Mouse (Mus musculus): ENCODE results near the gene Adcy4.

The Adcy4 gene

DNA sequence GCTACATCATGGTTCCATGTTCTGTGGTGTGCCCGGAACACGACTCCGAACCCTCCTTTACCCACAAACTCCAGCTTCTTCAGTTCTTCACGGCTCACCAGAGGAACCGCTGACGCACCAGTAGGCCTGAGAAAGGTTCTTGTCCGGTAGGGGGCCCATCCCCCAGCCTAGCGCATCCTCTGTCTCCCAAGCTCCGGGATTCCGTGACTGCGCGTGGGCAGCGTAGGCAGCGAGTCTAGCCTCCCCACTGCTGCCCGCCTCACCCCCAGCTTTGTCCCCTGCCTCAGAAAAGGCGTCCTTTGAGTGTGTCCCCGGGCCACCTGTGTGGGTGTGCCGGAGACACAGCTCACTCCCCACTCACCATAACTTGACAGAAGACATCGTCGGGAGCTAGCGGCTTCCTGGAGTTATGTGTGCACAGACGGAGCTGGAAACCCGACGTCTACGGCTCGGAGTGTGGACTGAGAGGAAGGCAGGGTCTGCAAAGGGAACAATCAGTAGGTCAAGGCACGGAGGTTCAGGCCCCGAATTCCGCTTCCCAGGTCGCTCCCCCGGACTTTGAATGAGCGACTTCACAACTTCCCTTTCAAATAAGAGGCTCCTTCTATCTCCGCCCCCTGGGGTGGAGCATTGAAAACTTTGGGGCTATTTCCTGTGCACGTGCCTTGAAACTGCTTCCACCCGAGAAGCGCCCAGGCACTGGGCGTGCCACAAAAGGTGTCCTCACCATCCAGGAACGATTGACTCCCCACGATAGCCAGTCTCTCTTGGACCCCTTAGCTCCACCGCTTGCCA is 4.6 kb upstream of the Adcy4 start, which contains the start of gene Ripk3:
Gene Ripk3 (minus strand): TSS at position 610 of the 795 bp plus-strand sequence.
- peak in 1 of 2 experiments; percentile 63 for DNase-seq (ENCODE audit: low spot score in 2 of 2)

DNA sequence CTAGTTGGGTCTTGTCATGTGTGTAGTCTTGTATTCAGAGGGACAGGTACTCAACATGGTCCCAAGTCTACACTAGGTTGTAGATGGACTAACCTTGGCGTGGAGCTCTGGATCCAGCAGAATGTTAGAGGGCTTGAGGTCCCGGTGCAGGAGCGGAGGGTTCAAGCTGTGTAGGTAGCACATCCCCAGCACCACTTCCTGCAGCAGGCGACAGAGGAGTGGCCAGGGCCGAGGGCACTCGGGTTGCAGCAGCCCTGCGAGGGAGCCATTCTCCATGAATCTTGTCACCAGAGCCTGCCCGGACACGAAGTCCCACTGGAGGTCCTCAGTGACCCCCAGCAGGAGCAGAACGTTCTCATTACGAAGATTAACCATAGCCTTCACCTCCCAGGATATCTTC is 3.8 kb upstream of the Adcy4 start:
- peak; percentile 10 to 13 for DNase-seq (ENCODE audit: low spot score in 2 of 2)

DNA sequence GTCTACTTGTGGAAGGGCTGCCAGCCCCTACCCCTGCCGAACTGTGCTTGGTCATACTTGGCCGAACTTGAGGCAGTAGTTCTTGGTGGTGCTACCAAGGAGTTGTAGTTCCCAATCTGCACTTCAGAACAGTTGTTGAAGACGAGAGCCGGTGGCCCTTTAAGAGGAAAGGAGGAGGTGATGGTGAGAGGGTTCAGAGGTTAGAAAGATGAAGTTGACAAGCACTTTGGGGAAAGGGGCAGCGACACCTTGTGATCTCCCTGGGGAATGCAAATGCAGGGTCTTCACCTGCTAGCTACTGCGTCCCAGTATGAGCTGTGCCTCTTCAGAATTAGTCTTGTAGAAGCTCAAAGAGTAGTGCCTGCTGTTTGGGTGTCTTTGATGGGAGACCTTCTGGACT is 1.3 kb upstream of the Adcy4 start:
- peak; percentile 4 to 17 for DNase-seq (ENCODE audit: low spot score in 2 of 2)

DNA sequence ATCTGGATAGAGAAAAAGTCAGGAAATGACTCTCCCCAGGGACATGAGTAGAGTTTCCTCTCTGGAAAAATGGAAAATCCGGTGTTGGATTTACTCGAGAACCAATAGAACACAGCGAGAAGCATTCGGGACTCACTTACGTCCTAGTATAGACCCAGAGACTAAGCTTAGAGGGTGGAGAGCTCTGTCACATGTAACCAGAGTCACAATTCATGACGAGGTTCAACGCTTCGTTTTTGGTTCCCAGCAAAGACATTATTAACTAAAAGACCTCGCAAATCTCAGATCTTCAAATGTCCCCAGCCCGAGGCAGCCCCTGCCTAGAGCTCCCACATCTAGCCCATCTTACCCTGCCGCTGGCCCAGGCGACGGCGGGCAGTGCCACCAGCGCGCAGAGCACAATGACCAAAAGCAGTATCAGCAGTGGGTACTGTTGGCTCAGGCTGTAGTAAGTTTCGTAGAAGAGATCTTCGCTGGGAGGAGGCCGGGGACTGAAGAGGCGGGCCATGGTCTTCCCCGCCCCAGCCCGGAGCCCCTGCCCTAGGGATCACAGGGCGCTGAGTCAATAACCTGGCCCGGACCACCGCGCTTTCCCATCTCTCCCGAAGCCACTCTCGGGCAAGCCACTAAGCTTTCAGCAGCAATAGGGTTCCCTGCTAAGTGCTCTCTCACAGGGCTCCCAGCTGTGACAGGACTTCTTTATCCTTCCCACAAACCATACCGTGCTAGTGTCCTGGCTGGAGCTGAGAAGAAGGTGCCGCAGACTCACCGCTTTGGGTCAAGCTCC is 531 bp downstream of the Adcy4 start:
- DNase-seq (ENCODE audit: low spot score in 2 of 2) = peak; percentile 2 to 14

DNA sequence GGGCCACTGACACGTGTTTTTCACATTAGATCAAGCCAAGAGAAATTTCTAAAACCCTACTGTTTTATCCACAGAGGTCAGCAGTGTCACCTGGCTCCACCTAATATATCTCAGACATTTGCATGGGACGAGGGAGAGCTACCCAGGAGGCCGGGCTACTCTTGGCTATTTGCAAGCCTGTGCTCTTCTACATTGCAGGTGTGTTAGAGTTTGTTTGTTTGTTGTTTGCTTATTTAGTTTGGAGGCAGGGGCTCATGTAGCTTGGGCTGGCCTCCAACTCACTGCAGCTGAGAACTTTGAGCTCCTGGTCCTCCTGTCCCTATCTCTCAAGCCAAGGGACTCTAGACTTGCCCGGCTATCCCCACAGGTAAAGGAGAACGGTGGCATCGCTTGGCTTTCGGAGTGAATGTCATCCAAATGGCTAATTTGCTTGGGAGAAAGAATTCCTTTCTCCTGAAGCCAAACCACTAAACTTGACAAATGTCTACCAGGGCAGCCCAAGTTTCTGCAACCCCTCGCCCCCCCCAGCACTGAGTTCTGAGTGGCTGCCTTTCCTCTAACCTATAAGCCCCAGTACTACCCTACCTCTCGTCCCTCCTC is 1.4 kb downstream of the Adcy4 start:
- peak; percentile 1 to 9 for DNase-seq (ENCODE audit: low spot score in 2 of 2)

DNA sequence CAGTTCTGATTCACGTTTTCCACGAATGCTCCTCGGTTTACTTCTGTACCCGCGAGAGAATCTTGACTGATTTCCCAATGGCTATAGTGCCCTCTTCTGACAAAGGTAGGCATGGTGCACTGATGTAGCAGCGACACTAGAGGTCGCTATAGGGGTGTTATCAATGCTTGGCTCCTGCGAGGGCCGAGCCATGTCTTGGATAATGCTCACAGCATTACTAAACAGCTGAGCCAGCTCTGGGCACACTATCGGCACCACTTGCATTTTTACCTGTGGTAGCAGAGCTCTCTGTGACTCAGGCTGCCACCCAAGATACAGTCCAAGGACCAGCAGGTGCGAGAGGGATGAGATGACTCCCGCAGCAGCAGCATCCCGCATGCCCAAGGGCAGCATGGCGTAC is 2.6 kb downstream of the Adcy4 start:
- peak; percentile 16 to 60 for DNase-seq (ENCODE audit: low spot score in 2 of 2)

DNA sequence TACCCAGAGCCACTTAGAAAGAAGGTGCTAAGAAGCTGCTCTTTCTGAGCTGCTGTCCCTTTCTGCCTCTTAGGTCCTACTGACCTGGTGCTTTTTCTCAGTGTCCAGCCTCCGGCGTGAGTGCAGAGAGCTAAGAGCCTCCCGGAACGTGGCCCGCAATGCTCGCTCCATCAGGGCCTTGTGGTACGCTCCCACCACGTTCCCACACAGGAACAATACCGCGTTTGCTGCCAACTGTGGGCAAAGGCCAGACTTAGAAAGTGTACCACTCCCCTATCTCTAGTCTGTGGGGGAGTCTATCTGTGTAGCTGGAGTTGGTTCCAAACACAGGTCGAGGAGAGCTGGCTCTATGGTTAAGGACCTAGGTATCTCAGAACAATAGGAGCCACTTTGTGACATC is 3.2 kb downstream of the Adcy4 start:
- peak; percentile 3 to 12 for DNase-seq (ENCODE audit: low spot score in 2 of 2)

DNA sequence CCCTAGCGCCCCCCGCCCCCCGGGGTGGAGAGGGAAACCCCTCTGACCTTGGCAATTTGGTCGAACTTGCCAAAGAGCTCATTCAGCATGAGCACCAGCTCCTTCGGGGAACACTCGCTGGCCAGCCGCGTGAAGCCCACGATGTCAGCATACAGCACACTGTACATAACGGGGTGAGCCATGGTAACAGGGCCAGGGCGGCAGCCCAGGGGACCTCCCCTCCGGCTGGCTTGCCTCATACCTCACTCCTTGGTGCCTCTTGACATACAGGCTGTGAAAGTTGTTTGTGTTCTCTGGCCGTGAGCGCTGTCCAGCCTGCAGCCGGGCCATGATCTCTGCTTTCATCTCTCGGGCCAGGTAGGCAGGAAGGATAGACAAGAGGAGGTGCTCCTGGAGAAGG is 4.2 kb downstream of the Adcy4 start:
- peak in 1 of 2 experiments; percentile 9 for DNase-seq (ENCODE audit: low spot score in 2 of 2)

DNA sequence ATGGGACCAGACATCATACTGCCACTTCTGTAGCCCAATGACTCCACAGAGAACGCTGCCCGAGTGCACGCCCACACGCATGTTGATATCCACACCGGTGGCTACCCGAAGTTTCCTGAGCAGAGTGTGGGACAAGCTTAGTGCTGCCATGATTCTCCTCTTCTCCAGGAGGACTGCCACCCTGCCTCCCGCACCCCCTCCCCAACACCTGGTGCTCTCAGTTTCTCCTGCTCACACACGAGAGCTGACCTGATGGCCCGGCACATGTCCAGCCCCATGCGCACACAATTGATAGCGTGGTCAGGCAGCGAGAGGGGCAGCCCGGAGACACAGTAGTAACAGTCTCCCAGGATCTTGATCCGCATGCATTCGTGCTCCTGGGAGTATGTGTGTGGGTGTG is 5.2 kb downstream of the Adcy4 start:
- DNase-seq (ENCODE audit: low spot score in 2 of 2) = peak in 1 of 2 experiments; percentile 10

DNA sequence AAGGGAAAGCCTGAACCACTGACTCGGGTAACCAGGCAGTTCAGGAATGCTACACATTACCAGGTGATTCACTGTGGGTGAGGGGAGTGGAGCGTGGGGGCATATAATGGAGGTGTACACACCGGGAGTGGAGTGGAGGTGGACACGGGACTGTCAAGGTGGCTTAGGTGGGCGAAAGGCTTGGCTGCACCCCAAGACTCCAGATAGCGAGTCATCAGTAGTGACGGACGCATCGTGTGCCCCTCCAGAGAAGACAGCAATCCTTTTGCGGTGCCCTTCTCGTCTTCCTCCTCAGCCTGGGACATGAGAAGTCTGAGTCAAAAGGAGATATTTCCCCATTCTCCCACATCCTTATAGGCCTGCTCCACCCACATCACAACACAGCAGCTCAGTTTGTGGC is 6.1 kb downstream of the Adcy4 start:
- DNase-seq (ENCODE audit: low spot score in 2 of 2) = no peak

DNA sequence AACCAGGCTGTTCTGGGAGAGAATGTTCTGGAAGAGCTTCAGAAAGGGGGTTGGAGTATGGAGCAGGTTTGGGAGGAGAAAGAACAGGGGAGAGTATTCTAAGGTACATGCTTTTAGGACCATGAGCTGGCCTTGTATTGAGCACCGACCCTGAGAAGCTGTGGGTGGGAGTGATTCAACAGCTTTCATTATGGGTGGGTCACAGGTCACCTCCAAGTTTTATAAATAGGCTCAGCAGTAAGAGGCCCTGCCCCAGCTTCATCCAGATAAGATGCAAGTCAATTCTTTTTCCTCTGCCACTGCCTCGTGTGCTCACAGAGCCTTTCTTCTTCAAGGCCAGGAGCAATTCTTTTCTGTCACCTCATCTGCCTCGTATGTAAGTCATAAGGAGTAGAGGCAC is 6.7 kb downstream of the Adcy4 start:
- DNase-seq (ENCODE audit: low spot score in 2 of 2) = no peak

DNA sequence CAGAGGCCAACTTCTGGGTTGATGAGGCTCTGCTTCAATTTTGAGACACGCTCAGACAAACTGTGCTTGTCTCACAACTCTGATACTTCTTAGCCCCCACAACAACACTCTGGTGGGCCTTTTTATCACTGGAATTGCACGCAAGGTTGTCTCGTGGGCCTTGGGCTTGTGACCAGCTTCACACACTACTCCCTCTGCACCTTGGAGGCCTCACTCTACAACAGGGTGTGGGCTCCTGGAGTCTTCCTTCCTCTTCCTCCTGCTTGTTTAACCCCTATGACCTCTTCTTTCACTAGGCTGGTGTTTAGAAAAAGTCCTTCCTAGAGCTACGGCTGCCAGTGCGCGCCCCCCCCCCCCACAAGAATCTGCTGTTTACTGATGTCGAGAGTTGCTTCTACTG is 7.2 kb downstream of the Adcy4 start:
- DNase-seq (ENCODE audit: low spot score in 2 of 2) = no peak

DNA sequence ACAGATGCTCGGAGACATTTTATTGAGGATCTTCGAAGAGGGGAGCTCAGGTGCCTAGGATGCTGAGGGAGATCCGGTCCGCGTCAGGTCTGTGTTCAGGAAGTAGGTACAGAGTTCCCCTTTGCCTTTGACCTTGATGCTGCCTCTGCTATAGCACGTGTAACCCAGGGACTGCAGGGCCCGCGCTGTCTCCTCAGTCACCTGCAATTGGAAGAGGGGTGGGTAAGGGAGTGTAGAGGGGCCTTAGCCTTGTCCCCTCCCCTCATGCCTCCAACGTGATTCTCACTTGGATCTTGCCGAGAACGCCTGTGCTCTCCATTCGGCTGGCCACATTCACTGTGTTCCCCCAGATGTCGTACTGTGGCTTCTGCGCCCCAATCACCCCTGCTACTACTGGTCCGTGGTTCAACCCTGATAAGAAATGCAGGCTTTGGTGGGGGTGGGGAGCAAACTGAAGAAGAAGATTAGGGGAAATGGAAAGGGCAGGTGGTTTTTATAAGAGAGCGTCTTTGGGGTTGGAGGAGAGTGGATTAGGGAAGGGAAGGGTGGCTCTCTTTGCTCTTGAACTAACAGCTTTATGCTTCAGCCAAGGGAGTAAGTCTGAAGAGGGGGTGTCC is 14.7 kb downstream of the Adcy4 start:
- DNase-seq (ENCODE audit: low spot score in 2 of 2) = no peak

DNA sequence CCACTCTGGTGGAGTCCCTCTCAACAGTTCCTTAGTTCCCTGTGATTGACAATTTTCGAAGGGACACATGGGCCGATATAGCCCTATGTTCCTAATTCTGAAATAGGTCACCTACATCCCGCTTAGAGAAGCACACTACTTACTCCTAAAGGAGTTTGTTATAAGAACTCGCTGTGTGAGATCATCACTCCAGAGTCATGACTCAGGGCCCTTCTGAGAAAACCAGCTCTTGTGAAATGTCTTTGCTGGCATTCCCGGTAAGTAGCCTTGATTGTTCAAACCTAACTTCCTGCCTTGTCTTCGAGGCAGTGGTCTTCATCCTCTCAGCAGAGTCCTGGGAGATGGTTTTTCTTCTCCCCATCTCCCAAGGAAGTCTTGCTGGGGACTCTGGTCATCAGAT is 15.3 kb downstream of the Adcy4 start:
- DNase-seq (ENCODE audit: low spot score in 2 of 2) = no peak

DNA sequence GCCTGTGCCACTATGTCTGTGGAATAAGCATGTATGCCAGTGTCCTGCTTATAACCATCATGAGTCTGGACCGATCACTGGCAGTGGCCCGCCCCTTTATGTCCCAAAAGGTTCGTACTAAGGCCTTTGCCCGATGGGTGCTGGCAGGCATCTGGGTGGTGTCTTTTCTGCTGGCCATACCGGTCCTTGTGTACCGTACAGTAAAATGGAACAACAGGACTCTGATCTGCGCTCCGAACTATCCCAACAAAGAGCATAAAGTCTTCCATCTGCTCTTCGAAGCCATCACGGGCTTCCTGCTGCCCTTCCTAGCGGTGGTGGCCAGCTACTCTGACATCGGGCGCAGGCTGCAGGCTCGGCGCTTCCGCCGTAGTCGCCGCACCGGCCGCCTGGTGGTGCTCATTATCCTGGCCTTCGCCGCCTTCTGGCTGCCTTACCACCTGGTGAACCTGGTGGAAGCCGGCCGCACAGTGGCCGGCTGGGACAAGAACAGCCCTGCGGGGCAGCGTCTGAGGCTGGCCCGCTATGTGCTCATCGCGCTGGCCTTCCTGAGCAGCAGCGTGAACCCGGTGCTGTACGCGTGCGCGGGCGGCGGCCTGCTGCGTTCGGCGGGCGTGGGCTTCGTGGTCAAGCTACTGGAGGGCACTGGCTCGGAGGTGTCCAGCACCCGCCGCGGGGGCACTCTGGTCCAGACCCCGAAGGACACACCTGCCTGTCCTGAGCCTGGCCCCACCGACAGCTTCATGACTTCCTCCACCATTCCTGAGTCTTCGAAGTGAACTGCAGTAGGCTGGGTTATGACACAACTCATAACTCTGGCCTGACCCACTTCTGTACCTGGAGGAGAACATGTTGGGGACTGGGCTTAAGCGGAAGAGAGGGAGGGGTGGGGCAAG is 16.1 kb downstream of the Adcy4 start:
- peak in 1 of 2 experiments; percentile 60 for DNase-seq (ENCODE audit: low spot score in 2 of 2)

DNA sequence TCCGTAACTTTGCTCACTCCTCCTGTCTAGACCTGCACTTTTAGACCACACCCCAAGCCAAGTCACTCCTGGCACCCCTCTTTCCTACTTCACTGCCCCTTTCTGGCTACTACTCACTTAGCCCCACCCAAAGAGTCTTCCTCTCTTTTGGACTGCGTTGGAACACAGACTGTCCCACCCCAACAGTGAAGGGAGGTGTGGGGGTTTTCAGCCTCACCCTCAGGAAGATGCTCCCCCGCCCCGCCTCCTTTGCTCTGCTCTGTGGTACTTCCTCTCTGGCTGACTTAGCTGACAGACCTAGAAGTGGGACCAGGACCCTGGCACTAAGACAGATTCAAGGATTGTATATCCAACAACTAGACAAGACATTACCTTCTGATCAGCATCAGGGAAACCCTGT is 18.2 kb downstream of the Adcy4 start, which contains the start of gene Ltb4r1:
Gene Ltb4r1 (plus strand): TSS at position 267 of the 400 bp plus-strand sequence.
- peak in 1 of 2 experiments; percentile 38 for DNase-seq (ENCODE audit: low spot score in 2 of 2)

DNA sequence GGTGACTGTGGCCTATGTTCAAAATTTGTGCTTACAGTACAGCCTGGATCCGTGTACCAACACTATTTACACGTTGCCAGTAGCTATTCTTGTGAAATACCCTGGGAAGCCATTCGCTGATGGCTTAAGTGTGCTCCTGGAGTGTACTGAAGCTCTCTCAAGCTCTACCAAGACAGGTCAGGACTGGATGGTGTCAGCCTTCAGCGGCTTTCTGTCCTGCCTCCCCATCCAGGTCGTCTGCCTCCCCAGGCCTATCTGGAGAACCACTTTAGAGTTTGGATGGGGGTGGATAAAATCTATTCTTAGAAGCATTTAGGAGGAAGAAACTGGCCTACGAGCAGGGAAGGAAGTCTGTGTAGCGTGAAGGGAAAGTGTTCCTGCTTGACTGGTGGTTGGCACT is 20.7 kb downstream of the Adcy4 start:
- DNase-seq (ENCODE audit: low spot score in 2 of 2) = no peak

DNA sequence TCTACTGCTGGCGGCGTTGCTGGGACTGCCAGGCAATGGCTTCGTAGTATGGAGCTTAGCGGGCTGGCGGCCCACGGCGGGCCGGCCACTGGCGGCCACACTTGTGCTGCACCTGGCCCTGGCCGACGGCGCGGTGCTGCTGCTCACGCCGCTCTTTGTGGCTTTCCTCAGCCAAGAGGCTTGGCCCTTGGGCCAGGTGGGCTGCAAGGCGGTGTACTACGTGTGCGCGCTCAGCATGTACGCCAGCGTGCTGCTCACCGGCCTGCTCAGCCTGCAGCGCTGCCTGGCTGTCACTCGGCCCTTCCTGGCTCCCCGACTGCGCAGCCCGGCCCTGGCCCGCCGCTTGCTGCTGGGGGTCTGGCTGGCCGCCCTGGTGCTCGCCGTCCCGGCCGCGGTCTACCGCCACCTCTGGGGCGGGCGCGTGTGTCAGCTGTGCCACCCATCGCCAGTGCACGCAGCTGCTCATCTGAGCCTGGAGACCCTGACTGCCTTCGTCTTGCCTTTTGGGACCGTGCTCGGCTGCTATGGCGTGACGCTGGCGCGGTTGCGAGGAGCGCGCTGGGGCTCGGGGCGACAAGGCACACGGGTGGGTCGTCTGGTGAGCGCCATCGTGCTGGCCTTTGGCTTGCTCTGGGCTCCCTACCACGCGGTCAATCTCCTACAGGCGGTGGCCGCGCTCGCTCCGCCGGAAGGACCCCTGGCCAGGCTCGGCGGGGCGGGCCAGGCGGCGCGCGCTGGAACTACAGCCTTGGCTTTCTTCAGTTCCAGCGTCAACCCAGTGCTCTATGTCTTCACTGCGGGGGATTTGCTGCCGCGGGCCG is 21.7 kb downstream of the Adcy4 start:
- peak; percentile 36 to 47 for DNase-seq (ENCODE audit: low spot score in 2 of 2)

DNA sequence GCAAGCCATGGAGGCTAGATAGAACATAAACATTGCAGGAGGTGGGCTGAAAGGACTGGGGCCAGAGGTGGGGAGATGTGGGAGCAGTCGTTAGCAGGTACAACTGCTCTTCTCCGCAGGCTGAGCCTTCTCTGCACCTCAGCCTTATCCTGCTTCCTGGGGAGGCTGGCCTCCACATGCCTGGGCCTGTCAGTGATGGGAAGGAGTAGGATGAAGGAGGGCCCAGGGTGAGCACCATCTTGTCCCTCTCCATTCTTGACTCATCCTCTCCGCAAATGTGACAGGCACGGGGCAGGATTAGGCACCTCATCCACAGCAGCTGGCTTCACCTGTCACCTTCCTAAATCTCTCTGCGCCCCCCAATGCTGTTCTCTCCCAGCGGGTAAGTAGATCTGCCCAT is 22.7 kb downstream of the Adcy4 start, which contains the start of gene Ltb4r2:
Gene Ltb4r2 (plus strand): TSS at position 266 of the 400 bp plus-strand sequence.
- no peak for DNase-seq (ENCODE audit: low spot score in 2 of 2)

DNA sequence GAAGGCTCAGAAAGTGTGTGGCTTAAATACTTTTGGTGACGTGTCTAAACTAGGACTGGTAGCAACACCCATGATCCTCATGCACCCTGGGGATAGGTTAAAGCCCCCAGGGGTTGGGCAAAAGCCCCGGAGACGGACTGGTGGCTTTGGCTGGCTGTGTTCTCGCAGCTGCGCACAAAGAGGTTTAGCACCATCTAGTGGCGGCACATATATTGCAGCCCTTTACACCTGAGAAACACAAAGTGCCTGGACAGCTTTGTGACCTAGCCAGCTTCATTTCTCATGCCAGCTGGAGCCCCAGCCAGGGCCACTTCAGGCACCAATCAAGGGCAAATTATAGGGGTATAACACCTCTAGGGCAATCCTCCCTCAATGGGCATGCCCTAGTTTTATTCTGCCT is 23.7 kb downstream of the Adcy4 start:
- peak; percentile 82 to 88 for DNase-seq (ENCODE audit: low spot score in 2 of 2)
